Mouse (Mus musculus): Measurements from ENCODE around the gene Nfkbib. TPM values are rescaled to one million over a fixed set of nuclear protein-coding genes. Genes with fewer than 3 reads are reported as not detected.
A peak's percentile ranks its signal among the peaks of the same experiment; 100 is the strongest.

Gene Nfkbib
- polyA plus RNA-seq, 1 experiment from 2014 or later, result 30.5 TPM

- H3K9ac ChIP-seq, result peak overlapping the region; percentile 98
- WGBS, result under 1% methylated on average over 35 of the region's 35 CpGs
- peaks cover 40% of the 10 kb centered on the region for H3K4me1 ChIP-seq
- no peaks in the 10 kb centered on the region for H3K27me3 ChIP-seq (replicated peaks)
- peak overlapping the region; percentile 86 for H3K4me3 ChIP-seq
- no peaks in the 10 kb centered on the region for H3K9me3 ChIP-seq
- peak overlapping the region; percentile 100 for H3K27ac ChIP-seq (replicated peaks)
- peak overlapping the region; percentile 98 for H3K4me2 ChIP-seq
- peaks cover 29% of the 10 kb centered on the region for H3K36me3 ChIP-seq
- ATAC-seq (ENCODE audit: extremely low read depth, insufficient number of reproducible peaks, low FRiP score, low TSS enrichment), result 0 out of 2 replicates have a peak, but pooled peaks have one; percentile 4
These were observed 42.2 kb upstream of the Nfkbib start for GRCm38 (mm10) chr7:28809401-28810089.

- Histone ChIP-seq H3K4me3 (peak overlapping the region; percentile 86), H3K4me1 (peaks cover 37% of the 10 kb centered on the region), H3K36me3 (peaks cover 24% of the 10 kb centered on the region), H3K27ac (replicated peaks) (peak overlapping the region; percentile 100), H3K27me3 (replicated peaks) (no peaks in the 10 kb centered on the region), H3K9ac (peak overlapping the region; percentile 98), H3K9me3 (no peaks in the 10 kb centered on the region), H3K4me2 (peak overlapping the region; percentile 98)
- under 1% methylated on average over 29 of the region's 32 CpGs for WGBS
- peak; percentile 68 for ATAC-seq (ENCODE audit: extremely low read depth, insufficient number of reproducible peaks, low FRiP score, low TSS enrichment)
These were observed 41.7 kb upstream of the Nfkbib start for GRCm38 (mm10) chr7:28808957-28809393.

GRCm38 (mm10) chr7:28808221-28808941, 41.1 kb upstream of the Nfkbib start, which contains the start of gene Hnrnpl:
Gene Hnrnpl (plus strand): TSS chr7:28808541.
- no peaks in the 10 kb centered on the region for H3K27me3 ChIP-seq (replicated peaks)
- peak within 1 kb of the TSS; percentile 98 for H3K4me2 ChIP-seq
- peak within 1 kb of the TSS; percentile 98 for H3K9ac ChIP-seq
- ATAC-seq (ENCODE audit: extremely low read depth, insufficient number of reproducible peaks, low FRiP score, low TSS enrichment), result peak; percentile 0; the same call in 1 of the 2 replicates
- H3K36me3 ChIP-seq, result peaks cover 18% of the 10 kb centered on the region
- peaks cover 37% of the 10 kb centered on the region for H3K4me1 ChIP-seq
- peak within 1 kb of the TSS; percentile 100 for H3K27ac ChIP-seq (replicated peaks)
- H3K9me3 ChIP-seq, result no peaks in the 10 kb centered on the region
- 2% methylated on average over 35 of the region's 35 CpGs for WGBS
- H3K4me3 ChIP-seq, result peak within 1 kb of the TSS; percentile 86

- WGBS, result 47% methylated on average over 6 of the region's 8 CpGs
- ATAC-seq (ENCODE audit: extremely low read depth, insufficient number of reproducible peaks, low FRiP score, low TSS enrichment), result no peak
- Histone ChIP-seq H3K27me3 (replicated peaks) (no peaks in the 10 kb centered on the region), H3K4me2 (peak overlapping the region; percentile 98), H3K4me1 (peaks cover 37% of the 10 kb centered on the region), H3K36me3 (peaks cover 11% of the 10 kb centered on the region), H3K9me3 (no peaks in the 10 kb centered on the region), H3K4me3 (peak overlapping the region; percentile 86), H3K9ac (peak overlapping the region; percentile 98), H3K27ac (replicated peaks) (peak overlapping the region; percentile 100)
These were observed 40.4 kb upstream of the Nfkbib start for GRCm38 (mm10) chr7:28807641-28808220.

GRCm38 (mm10) chr7:28806869-28807268, 39.6 kb upstream of the Nfkbib start:
- Histone ChIP-seq H3K9ac (no peak overlapping the region), H3K36me3 (peaks cover 3% of the 10 kb centered on the region), H3K9me3 (no peaks in the 10 kb centered on the region), H3K4me3 (no peak overlapping the region), H3K4me1 (peaks cover 37% of the 10 kb centered on the region), H3K4me2 (no peak overlapping the region), H3K27me3 (replicated peaks) (no peaks in the 10 kb centered on the region), H3K27ac (replicated peaks) (no peak overlapping the region)
- WGBS, result 89% methylated on average over 4 of the region's 4 CpGs
- ATAC-seq (ENCODE audit: extremely low read depth, insufficient number of reproducible peaks, low FRiP score, low TSS enrichment), result no peak

GRCm38 (mm10) chr7:28803756-28804155, 36.4 kb upstream of the Nfkbib start:
- H3K4me1 ChIP-seq, result peaks cover 45% of the 10 kb centered on the region
- no peak for ATAC-seq (ENCODE audit: extremely low read depth, insufficient number of reproducible peaks, low FRiP score, low TSS enrichment)
- H3K9ac ChIP-seq, result peak overlapping the region; percentile 71; the same call in 1 of the 2 replicates

GRCm38 (mm10) chr7:28802846-28803588, 35.7 kb upstream of the Nfkbib start:
- peak; percentile 56; the same call in 1 of the 2 replicates for ATAC-seq (ENCODE audit: extremely low read depth, insufficient number of reproducible peaks, low FRiP score, low TSS enrichment)
- Histone ChIP-seq H3K4me3 (peak overlapping the region; percentile 9; the same call in 1 of the 2 replicates), H3K4me1 (peaks cover 42% of the 10 kb centered on the region), H3K36me3 (no peaks in the 10 kb centered on the region), H3K4me2 (peak overlapping the region; percentile 54), H3K27ac (replicated peaks) (peak overlapping the region; percentile 95), H3K27me3 (replicated peaks) (no peaks in the 10 kb centered on the region), H3K9ac (peak overlapping the region; percentile 71), H3K9me3 (no peaks in the 10 kb centered on the region)
- 9% methylated on average over 10 of the region's 10 CpGs for WGBS

More at GRCm38 (mm10) chr7:28803756-28804155, 36.4 kb upstream of the Nfkbib start:
- no peaks in the 10 kb centered on the region for H3K36me3 ChIP-seq
- H3K27ac ChIP-seq (replicated peaks), result peak overlapping the region; percentile 95
- H3K4me2 ChIP-seq, result no peak overlapping the region
- 35% methylated on average over 4 of the region's 4 CpGs for WGBS
- H3K4me3 ChIP-seq, result no peak overlapping the region
- no peaks in the 10 kb centered on the region for H3K9me3 ChIP-seq
- no peaks in the 10 kb centered on the region for H3K27me3 ChIP-seq (replicated peaks)

GRCm38 (mm10) chr7:28801901-28802670, 34.8 kb upstream of the Nfkbib start:
- WGBS, result 31% methylated on average over 10 of the region's 10 CpGs
- no peak for ATAC-seq (ENCODE audit: extremely low read depth, insufficient number of reproducible peaks, low FRiP score, low TSS enrichment)
- Histone ChIP-seq H3K4me3 (peak overlapping the region; percentile 9; the same call in 1 of the 2 replicates), H3K4me2 (peak overlapping the region; percentile 54), H3K9me3 (no peaks in the 10 kb centered on the region), H3K9ac (peak overlapping the region; percentile 71), H3K27me3 (replicated peaks) (no peaks in the 10 kb centered on the region), H3K36me3 (no peaks in the 10 kb centered on the region), H3K27ac (replicated peaks) (peak overlapping the region; percentile 95), H3K4me1 (peaks cover 37% of the 10 kb centered on the region)

- Histone ChIP-seq H3K27me3 (replicated peaks) (no peaks in the 10 kb centered on the region), H3K4me3 (no peak overlapping the region), H3K27ac (replicated peaks) (peak overlapping the region; percentile 95), H3K4me2 (no peak overlapping the region), H3K4me1 (peaks cover 40% of the 10 kb centered on the region), H3K36me3 (no peaks in the 10 kb centered on the region), H3K9me3 (no peaks in the 10 kb centered on the region), H3K9ac (no peak overlapping the region)
- no peak for ATAC-seq (ENCODE audit: extremely low read depth, insufficient number of reproducible peaks, low FRiP score, low TSS enrichment)
- WGBS, result 72% methylated on average over 3 of the region's 3 CpGs
These were observed 34.1 kb upstream of the Nfkbib start for GRCm38 (mm10) chr7:28801451-28801850.

GRCm38 (mm10) chr7:28799994-28800393, 32.7 kb upstream of the Nfkbib start:
- no peak for ATAC-seq (ENCODE audit: extremely low read depth, insufficient number of reproducible peaks, low FRiP score, low TSS enrichment)
- 84% methylated on average over 9 of the region's 9 CpGs for WGBS
- Histone ChIP-seq H3K27me3 (replicated peaks) (no peaks in the 10 kb centered on the region), H3K9ac (no peak overlapping the region), H3K4me3 (no peak overlapping the region), H3K9me3 (no peaks in the 10 kb centered on the region), H3K4me1 (peaks cover 51% of the 10 kb centered on the region), H3K36me3 (no peaks in the 10 kb centered on the region), H3K4me2 (no peak overlapping the region), H3K27ac (replicated peaks) (no peak overlapping the region)

All from heart, embryonic 13.5 days (tissue).